Mouse (Mus musculus) spleen, postnatal 0 days (tissue): ENCODE data around the gene 4930596D02Rik. TPM values are rescaled to one million over a fixed set of nuclear protein-coding genes. Genes with fewer than 3 reads are reported as not detected.

Experiments used
- polyA plus RNA-seq: library from polyadenylated mRNA; unstranded; fragments of >200 nt; fragmentation: Nextera tagmentation; extraction: Ambion mirVana; gene quantifications from 2 replicates; pipeline ENCODE4 v1.2.1, GENCODE M21; 2015

Gene 4930596D02Rik
- polyA plus RNA-seq, result not detected in 2 replicates

DNA sequence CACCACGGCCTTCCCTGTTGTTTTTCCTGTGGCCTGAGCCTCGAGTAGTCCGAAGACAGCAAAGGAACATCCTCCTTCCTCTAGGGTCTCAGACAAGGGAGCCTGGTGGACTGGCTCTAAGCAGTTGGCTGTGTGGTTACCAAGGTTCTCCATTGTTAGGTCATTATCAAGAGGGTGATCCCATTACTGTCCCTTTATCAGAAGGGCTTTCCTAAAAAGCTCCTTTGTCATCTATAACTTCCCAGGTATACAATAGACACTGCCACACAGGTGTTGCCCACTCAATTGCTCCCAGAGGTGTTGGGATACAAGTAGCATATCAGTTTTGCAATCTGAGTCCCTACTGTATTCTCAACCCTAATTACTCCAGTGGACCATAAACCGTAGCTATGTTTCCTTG lies at the start of gene 4930596D02Rik:
Gene 4930596D02Rik (minus strand): TSS at position 101 of the 400 bp plus-strand sequence.

